Mouse (Mus musculus) G1E (cell line): Measurements from ENCODE around the gene Prr22. TPM values are rescaled to one million over a fixed set of nuclear protein-coding genes. Genes with fewer than 3 reads are reported as not detected.

Source experiments
- ATAC-seq: 2 replicates; pipeline ENCODE4 v1.8.0; 2016; ENCODE audit warnings: mild to moderate bottlenecking; ENCODE audit not compliant: insufficient number of reproducible peaks, poor library complexity, low FRiP score, severe bottlenecking; ENCODE audit errors: extremely low read depth
- DNase-seq: peaks from one replicate; pipeline ENCODE4 v3.0.0; 2012; ENCODE audit warnings: low spot score
- H3K27me3 ChIP-seq: 2 replicates; pipeline ENCODE4 v1.6.1; 2012; ENCODE audit warnings: mild to moderate bottlenecking, low read length, inconsistent platforms; ENCODE audit not compliant: insufficient read depth
- H3K36me3 ChIP-seq: replicated peaks from 2 replicates; pipeline ENCODE3; 2012; ENCODE audit warnings: mild to moderate bottlenecking, inconsistent platforms
- H3K4me1 ChIP-seq: 2 replicates; pipeline ENCODE4 v1.6.1; 2012; ENCODE audit warnings: low read depth, low read length, inconsistent platforms, mixed read lengths; ENCODE audit not compliant: insufficient read depth
- H3K4me3 ChIP-seq: 2 replicates; pipeline ENCODE4 v1.5.1; 2012; ENCODE audit warnings: low read depth, mild to moderate bottlenecking, inconsistent platforms, low read length, moderate library complexity, mixed read lengths
- H3K9me3 ChIP-seq: replicated peaks from 2 replicates; pipeline ENCODE4 v1.6.1; 2012; ENCODE audit warnings: inconsistent platforms
- CTCF ChIP-seq: IDR thresholded peaks from 2 replicates; pipeline ENCODE4 v1.5.1; 2012; ENCODE audit warnings: low read depth, low read length, inconsistent platforms, mixed read lengths
- GATA1 ChIP-seq: IDR thresholded peaks from 2 replicates; pipeline ENCODE4 v1.6.1; 2012; ENCODE audit warnings: borderline replicate concordance, low read length, inconsistent platforms, mixed read lengths
- GATA2 ChIP-seq: IDR thresholded peaks from 2 replicates; pipeline ENCODE4 v1.6.1; 2012; ENCODE audit warnings: low read depth, low read length, inconsistent platforms, borderline replicate concordance
- POLR2AphosphoS5 ChIP-seq: IDR thresholded peaks from 2 replicates; pipeline ENCODE4 v1.6.1; 2012; ENCODE audit warnings: low read depth, low read length, inconsistent platforms; ENCODE audit not compliant: insufficient replicate concordance
- TAL1 ChIP-seq: conservative IDR thresholded peaks from 2 replicates; pipeline ENCODE4 v1.6.1; 2012; ENCODE audit warnings: low read depth, low read length, inconsistent platforms, mixed read lengths
- polyA plus RNA-seq: library from polyadenylated mRNA; stranded (reverse); fragments of >175 nt; gene quantifications from 2 replicates; pipeline ENCODE4 v1.2.3, GENCODE M21; 2012
- total RNA-seq, 2 experiments: library from RNA; stranded (forward) in 1 of 2; stranded (reverse) in 1 of 2; fragments of 200-1000 nt in 1 of 2; fragments of >200 nt in 1 of 2; fragmentation: Nextera tagmentation in 1 of 2; gene quantifications; 2 replicates each; pipeline ENCODE4 v1.2.3; 2014 to 2017

Gene Prr22
- total and polyA plus RNA-seq, 3 experiments: 0.22 to 3.5 TPM; not detected in 1

DNA sequence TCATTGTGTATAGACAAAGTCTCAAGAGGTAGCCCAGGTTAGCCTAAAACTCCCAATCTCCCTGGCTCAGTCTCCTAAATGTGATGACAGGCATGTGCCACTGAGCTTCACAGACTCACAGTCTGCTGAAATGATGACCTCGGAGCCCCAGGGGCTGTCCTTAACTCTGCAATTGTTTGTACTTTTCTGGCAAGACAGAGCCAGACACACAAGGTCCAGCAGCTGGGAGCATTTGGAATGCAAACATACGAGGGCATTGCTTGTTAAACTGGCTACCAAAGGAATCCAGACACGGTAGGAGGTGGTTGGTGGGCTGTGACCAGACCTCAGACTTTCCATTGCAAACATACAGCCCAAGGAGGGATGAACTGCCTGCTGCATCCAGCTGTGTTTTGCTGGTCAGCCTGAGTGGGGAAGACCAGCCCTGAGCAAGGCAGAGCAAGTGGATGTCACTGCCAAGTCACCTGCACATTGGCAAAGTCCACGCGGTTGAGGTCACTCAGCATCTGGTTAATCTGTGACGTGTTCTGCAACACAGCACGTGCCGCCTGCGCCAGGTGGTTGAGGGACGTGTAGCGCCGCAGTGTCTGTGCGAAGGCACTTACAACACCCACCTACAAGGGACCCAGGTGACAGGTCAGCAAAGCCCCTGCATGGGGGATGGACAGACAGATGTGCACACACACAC lies 10.4 kb downstream of the Prr22 start:
- no peaks in the 10 kb centered on the region for H3K27me3 ChIP-seq
- ATAC-seq: no peak
- DNase-seq: no peak
- H3K36me3 ChIP-seq: peaks cover 93% of the 10 kb centered on the region
- no peak overlapping the region for H3K4me3 ChIP-seq
- TF ChIP-seq CTCF (no peak), GATA1 (no peak), TAL1 (no peak), GATA2 (no peak), POLR2AphosphoS5 (no peak)
- H3K4me1 ChIP-seq: no peaks in the 10 kb centered on the region
- peaks cover 9% of the 10 kb centered on the region for H3K9me3 ChIP-seq

GRCm38 (mm10) chr17:56788886-56789285 lies 18.8 kb downstream of the Prr22 start:
- TF ChIP-seq CTCF (no peak), GATA1 (no peak), POLR2AphosphoS5 (no peak), GATA2 (no peak), TAL1 (no peak)
- no peak for ATAC-seq
- H3K9me3 ChIP-seq: no peaks in the 10 kb centered on the region
- peaks cover 90% of the 10 kb centered on the region for H3K36me3 ChIP-seq
- H3K4me1 ChIP-seq: peaks cover 1% of the 10 kb centered on the region; the same call in 1 of the 2 replicates
- no peak for DNase-seq
- no peaks in the 10 kb centered on the region for H3K27me3 ChIP-seq
- no peak overlapping the region for H3K4me3 ChIP-seq

GRCm38 (mm10) chr17:56789286-56789685 lies 19.2 kb downstream of the Prr22 start:
- DNase-seq (no peak), ATAC-seq (no peak)
- H3K27me3 ChIP-seq: no peaks in the 10 kb centered on the region
- no peaks in the 10 kb centered on the region for H3K9me3 ChIP-seq
- H3K4me1 ChIP-seq: peaks cover 2% of the 10 kb centered on the region; the same call in 1 of the 2 replicates
- H3K4me3 ChIP-seq: no peak overlapping the region
- no peak for TF ChIP-seq GATA2
- no peak for TF ChIP-seq GATA1
- no peak for TF ChIP-seq TAL1
- TF ChIP-seq CTCF: no peak
- TF ChIP-seq POLR2AphosphoS5: no peak
- peaks cover 87% of the 10 kb centered on the region for H3K36me3 ChIP-seq

DNA sequence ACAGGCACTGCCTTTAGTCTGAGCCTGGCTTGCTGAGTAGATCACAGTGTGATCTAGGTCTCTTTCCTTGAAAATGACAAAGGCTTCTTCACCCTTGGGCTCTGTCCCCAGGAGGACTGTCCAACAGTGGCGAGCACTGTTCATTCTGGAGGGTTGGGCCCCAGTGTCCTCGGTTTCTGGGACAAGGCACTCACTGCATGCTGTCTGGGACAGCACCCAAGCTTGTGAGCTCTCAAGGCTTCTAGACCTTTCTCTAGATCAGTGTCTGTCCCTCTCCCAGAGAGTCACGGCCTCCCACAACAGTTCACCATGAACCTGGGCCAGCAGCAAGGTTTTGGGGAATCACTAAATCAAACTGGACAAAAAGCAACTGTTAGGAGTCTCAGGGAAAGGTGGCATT lies 22.5 kb downstream of the Prr22 start:
- Histone ChIP-seq H3K4me3 (no peak overlapping the region), H3K4me1 (peaks cover 2% of the 10 kb centered on the region; the same call in 1 of the 2 replicates), H3K36me3 (peaks cover 56% of the 10 kb centered on the region), H3K9me3 (no peaks in the 10 kb centered on the region), H3K27me3 (no peaks in the 10 kb centered on the region)
- TF ChIP-seq TAL1: no peak
- no peak for TF ChIP-seq GATA1
- no peak for TF ChIP-seq POLR2AphosphoS5
- no peak for TF ChIP-seq GATA2
- TF ChIP-seq CTCF: no peak
- ATAC-seq (no peak), DNase-seq (no peak)

GRCm38 (mm10) chr17:56793614-56794319 lies 23.7 kb downstream of the Prr22 start:
- Histone ChIP-seq H3K4me1 (peaks cover 2% of the 10 kb centered on the region; the same call in 1 of the 2 replicates), H3K36me3 (peaks cover 56% of the 10 kb centered on the region), H3K9me3 (no peaks in the 10 kb centered on the region), H3K27me3 (no peaks in the 10 kb centered on the region), H3K4me3 (no peak overlapping the region)
- ATAC-seq (no peak), DNase-seq (no peak)
- TF ChIP-seq POLR2AphosphoS5 (no peak), CTCF (no peak), GATA1 (no peak), GATA2 (no peak), TAL1 (no peak)

- Histone ChIP-seq H3K4me1 (peaks cover 3% of the 10 kb centered on the region; the same call in 1 of the 2 replicates), H3K9me3 (no peaks in the 10 kb centered on the region), H3K4me3 (no peak overlapping the region), H3K27me3 (no peaks in the 10 kb centered on the region), H3K36me3 (peaks cover 62% of the 10 kb centered on the region)
- TF ChIP-seq GATA1 (no peak), TAL1 (no peak), POLR2AphosphoS5 (no peak), GATA2 (no peak), CTCF (no peak)
- ATAC-seq (no peak), DNase-seq (no peak)
Measured at GRCm38 (mm10) chr17:56799276-56799675, 29.2 kb downstream of the Prr22 start.
